Comparison of ENCODE assay signal across 21 mouse cellular contexts in genomic region chr15:25391210-25391609, GRCm38 (mm10). TPM values are rescaled to one million over a fixed set of nuclear protein-coding genes. Genes with fewer than 3 reads are reported as not detected.
A peak's percentile ranks its signal among the peaks of the same experiment; 100 is the strongest.
DNase-seq lines count a peak whose midpoint lies in the region; ATAC-seq and TF ChIP-seq lines count a peak whose summit lies in the region.
"Had no signal": no experiment of that assay in that cellular context is flagged by ENCODE, and none has a peak within 500 bp of the region (broad histone marks: within the 10 kb centered on the region; RNA-seq: fewer than 3 reads in every experiment).

No protein-coding gene starts in this region.

- no peaks in the 10 kb centered on the region for H3K9me3 ChIP-seq in stomach, embryonic 14.5 days (ENCODE audit: control insufficient read depth, low read depth, low read length)
- no peaks in the 10 kb centered on the region for H3K9me3 ChIP-seq in stomach, postnatal 0 days (ENCODE audit: control insufficient read depth, low read length)
- H3K9me3 ChIP-seq: embryonic facial prominence, embryonic 12.5 days; forebrain, embryonic 15.5 days; heart, embryonic 15.5 days had no signal

- no peaks in the 10 kb centered on the region for H3K36me3 ChIP-seq in stomach, embryonic 14.5 days (ENCODE audit: control insufficient read depth, insufficient read depth, low read length)
- H3K36me3 ChIP-seq in stomach, postnatal 0 days (ENCODE audit: control insufficient read depth, insufficient read depth, low read length), result no peaks in the 10 kb centered on the region
- H3K36me3 ChIP-seq: G1E; heart, embryonic 15.5 days had no signal

- WGBS in stomach, embryonic 14.5 days, result 62% methylated on average over 5 of the region's 5 CpGs
- WGBS in stomach, postnatal 0 days, result 59% methylated on average over 5 of the region's 5 CpGs

- no peak for ATAC-seq in stomach, embryonic 14.5 days (ENCODE audit: insufficient number of reproducible peaks, insufficient read depth, low FRiP score, low read depth)
- ATAC-seq in stomach, postnatal 0 days (ENCODE audit: low FRiP score, low TSS enrichment), result no peak
- ATAC-seq in megakaryocyte progenitor cell, adult 5-6 weeks (replicated peaks; ENCODE audit: poor library complexity), result peak; percentile 63
- ATAC-seq: CD4-positive, CD25-positive, alpha-beta regulatory T cell, adult 4 months; forebrain, embryonic 15.5 days had no signal

- no peak overlapping the region for H3K4me3 ChIP-seq in stomach, embryonic 14.5 days (ENCODE audit: low read depth, low read length)
- H3K4me3 ChIP-seq in stomach, postnatal 0 days (ENCODE audit: low read depth, low read length), result no peak overlapping the region
- H3K4me3 ChIP-seq: embryonic facial prominence, embryonic 12.5 days; forebrain, embryonic 15.5 days; heart, embryonic 15.5 days had no signal

- peak; percentile 29 for DNase-seq in heart, adult 11 months
- no peak for DNase-seq in heart, adult 8-10 months (ENCODE audit: low spot score)
- DNase-seq in stomach, postnatal 0 days (ENCODE audit: low spot score), result no peak
- DNase-seq in lung, postnatal 14 days, result no peak
- no peak for DNase-seq in kidney, postnatal 36 days
- DNase-seq: adrenal gland, adult 8-10 months; adrenal gland, postnatal 36 days; B cell, adult 2 months; cerebellum, adult 2 months; cerebellum, postnatal 10 days; gastrocnemius, postnatal 36 days; heart, adult 18-20 months; heart, postnatal 14 days had no signal

- TF ChIP-seq EP300 in stomach, postnatal 0 days (optimal IDR thresholded peaks at IDR 0.05), result no peak

- no peaks in the 10 kb centered on the region for H3K27me3 ChIP-seq in stomach, embryonic 14.5 days (ENCODE audit: control insufficient read depth, insufficient read depth, low read length)
- H3K27me3 ChIP-seq in stomach, postnatal 0 days (ENCODE audit: control insufficient read depth, insufficient read depth, low read length), result no peaks in the 10 kb centered on the region
- H3K27me3 ChIP-seq: embryonic facial prominence, embryonic 12.5 days; forebrain, embryonic 15.5 days; heart, embryonic 15.5 days had no signal

- no peak overlapping the region for H3K4me2 ChIP-seq in stomach, embryonic 14.5 days (replicated peaks; ENCODE audit: low read depth, low read length)
- H3K4me2 ChIP-seq in stomach, postnatal 0 days (replicated peaks; ENCODE audit: low read depth), result no peak overlapping the region
- H3K4me2 ChIP-seq: embryonic facial prominence, embryonic 12.5 days; forebrain, embryonic 15.5 days; heart, embryonic 11.5 days; heart, embryonic 15.5 days had no signal

- H3K4me1 ChIP-seq in stomach, embryonic 14.5 days (ENCODE audit: control insufficient read depth, insufficient read depth, low read length), result 0 out of 2 replicates have a peak, but pooled peaks cover 7% of the 10 kb centered on the region
- no peaks in the 10 kb centered on the region for H3K4me1 ChIP-seq in stomach, postnatal 0 days (replicated peaks; ENCODE audit: control insufficient read depth, insufficient read depth)
- H3K4me1 ChIP-seq: heart, embryonic 15.5 days had no signal

- H3K9ac ChIP-seq in stomach, embryonic 14.5 days (replicated peaks; ENCODE audit: low read depth, low read length), result no peak overlapping the region
- H3K9ac ChIP-seq in stomach, postnatal 0 days (ENCODE audit: low read length), result no peak overlapping the region
- H3K9ac ChIP-seq: embryonic facial prominence, embryonic 12.5 days; forebrain, embryonic 15.5 days; heart, embryonic 15.5 days had no signal

- H3K27ac ChIP-seq in stomach, embryonic 14.5 days (ENCODE audit: low read length), result 0 out of 2 replicates have a peak overlapping the region, but pooled peaks have one; percentile 6
- H3K27ac ChIP-seq in stomach, postnatal 0 days (replicated peaks), result no peak overlapping the region
- H3K27ac ChIP-seq: embryonic facial prominence, embryonic 12.5 days; forebrain, embryonic 15.5 days; heart, embryonic 15.5 days had no signal

- TF ChIP-seq CTCF in stomach, postnatal 0 days (IDR thresholded peaks at IDR 0.05; ENCODE audit: low read depth), result no peak

RNA-seq across cellular contexts. Expression of gene Basp1, which starts 22.4 kb away (rescaled TPM):
- total RNA-seq in heart, adult 8-10 months (2022), result under 1 TPM; 0.73 to 0.91 (median 0.83) TPM
- 28.6 and 29.3 TPM in 2 replicates for polyA plus RNA-seq in stomach, embryonic 14.5 days (2014; fragmentation: Nextera tagmentation; extraction: Ambion mirVana)
- 19.6 and 20.7 TPM in 2 replicates for polyA plus RNA-seq in stomach, postnatal 0 days (2015; fragmentation: Nextera tagmentation; extraction: Ambion mirVana)
- total RNA-seq in megakaryocyte progenitor cell, adult 5-6 weeks (2015), result 3.8 and 5.3 TPM in 2 replicates
- total RNA-seq in megakaryocyte progenitor cell, adult 5-6 weeks (2017), result 3.0 and 4.7 TPM in 2 replicates
- total RNA-seq: G1E had no signal
- polyA plus RNA-seq: G1E had no signal
